In genomic region chr2:10152590-10152989, GRCm38 (mm10) we compare ENCODE assay signal across 10 mouse cellular contexts. TPM values are rescaled to one million over a fixed set of nuclear protein-coding genes. Genes with fewer than 3 reads are reported as not detected.
DNase-seq lines count a peak whose midpoint lies in the region; TF ChIP-seq lines count a peak whose summit lies in the region.
"Had no signal": no experiment of that assay in that cellular context is flagged by ENCODE, and none has a peak within 500 bp of the region (broad histone marks: within the 10 kb centered on the region; RNA-seq: fewer than 3 reads in every experiment).

No protein-coding gene starts in this region.

- no peak overlapping the region for H3K4me3 ChIP-seq in liver, adult 2 months (ENCODE audit: insufficient read depth, low read depth, low read length)

- H3K27me3 ChIP-seq in liver, adult 2 months (ENCODE audit: control insufficient read depth, insufficient read depth, low read length) = no peaks in the 10 kb centered on the region

- H3K79me2 ChIP-seq in liver, adult 2 months (ENCODE audit: control insufficient read depth, insufficient read depth, low read length) = no peaks in the 10 kb centered on the region

- WGBS in liver, adult 2 months = 42% methylated on average over 5 of the region's 5 CpGs

- H3K4me1 ChIP-seq in liver, adult 2 months (ENCODE audit: control insufficient read depth, insufficient read depth, low read length) = 0 out of 2 replicates have a peak, but pooled peaks cover 2% of the 10 kb centered on the region

- peak overlapping the region; percentile 33; the same call in 1 of the 2 replicates for H3K27ac ChIP-seq in liver, adult 2 months (replicated peaks; ENCODE audit: insufficient read depth, low read depth, low read length)
- H3K27ac ChIP-seq: neural tube, embryonic 13.5 days had no signal

- H3K36me3 ChIP-seq in liver, adult 2 months (ENCODE audit: control insufficient read depth, insufficient read depth, low read length) = no peaks in the 10 kb centered on the region
- H3K36me3 ChIP-seq: neural tube, embryonic 13.5 days had no signal

- no peak overlapping the region for H3K9ac ChIP-seq in liver, adult 2 months (ENCODE audit: low read depth, low read length)

- TF ChIP-seq POLR2A in liver, adult 2 months (IDR thresholded peaks at IDR 0.05; ENCODE audit: extremely low read depth, insufficient read depth, low read length) = no peak

- no peak for TF ChIP-seq CTCF in liver, adult 2 months (IDR thresholded peaks at IDR 0.05; ENCODE audit: low read depth, low read length)

- peak; percentile 81 for DNase-seq in heart, adult 11 months
- DNase-seq in heart, adult 9 months (ENCODE audit: low spot score in 2 of 2) = no peak
- no peak for DNase-seq in liver, adult 2 months (ENCODE audit: extremely low read depth, low read depth, low spot score)
- DNase-seq in natural killer cell, adult 2 months (ENCODE audit: low spot score in 2 of 2) = peak; percentile 43 to 49
- peak; percentile 56 for DNase-seq in thymus, postnatal 4 days
- DNase-seq in ovary, postnatal 14 days (ENCODE audit: low spot score) = no peak
- no peak for DNase-seq in embryo, embryonic 10 days (ENCODE audit: low spot score)
- DNase-seq in urinary bladder, adult 18-20 months (ENCODE audit: low spot score in 2 of 2) = no peak
- DNase-seq: layer of hippocampus, adult 9-11 months had no signal

RNA-seq across cellular contexts. Expression of gene Itih5, which starts 0.8 kb away (rescaled TPM):
- 7.4 and 7.8 TPM in 2 replicates for total RNA-seq in liver, adult 2 months (2014; rRNA removed)
- polyA plus RNA-seq in liver, adult 2 months (2012; rRNA removed) = 1.9 and 4.6 TPM in 2 replicates

RNA-seq across cellular contexts. Expression of gene Itih2, which starts 21.4 kb away (rescaled TPM):
- total RNA-seq in liver, adult 2 months (2014; rRNA removed) = 677 and 1,125 TPM in 2 replicates
- polyA plus RNA-seq in liver, adult 2 months (2012; rRNA removed) = 409 and 422 TPM in 2 replicates

Comparison
In these comparisons a context has a peak if more than half of its experiments do, and no peak if none do; other contexts are left out.
1. DNase-seq: peak in heart, adult 11 months (single experiment), natural killer cell, adult 2 months (2 of 2) and thymus, postnatal 4 days (single experiment); none in heart, adult 9 months (0 of 2), liver, adult 2 months (single experiment), ovary, postnatal 14 days (single experiment), embryo, embryonic 10 days (single experiment) and urinary bladder, adult 18-20 months (0 of 2).